Mouse (Mus musculus): Measurements from ENCODE around the gene Gm11758.
"Not testable (repeated sequence)": the region's sequence is repeated elsewhere in the genome, so short reads cannot be mapped to it uniquely, and the experiment has no call there.

DNA sequence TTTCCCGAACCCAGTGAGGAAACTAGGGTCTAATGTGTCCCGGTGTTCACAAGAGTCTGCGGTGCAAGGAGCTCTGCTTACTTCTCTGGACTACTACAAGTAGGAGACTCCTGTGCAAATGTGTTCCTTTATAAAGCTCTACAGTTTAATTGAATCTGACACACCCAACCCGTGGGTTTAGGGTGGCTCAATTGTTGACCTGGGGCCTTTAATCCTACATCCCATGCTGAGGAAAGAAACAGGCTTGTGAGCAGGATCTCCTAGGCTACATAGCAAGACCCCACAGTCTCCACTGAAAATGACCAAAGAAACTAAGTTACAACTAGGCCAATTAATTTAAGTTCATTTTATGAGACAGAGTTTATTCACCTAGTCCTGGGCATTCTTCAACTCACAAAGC, 14.9 kb upstream of the Gm11758 start, which contains the start of gene Gm11757:
- not testable (repeated sequence) for TF ChIP-seq CTCF (IDR thresholded peaks at IDR 0.05; ENCODE audit: low read depth, low read length); POLR2A (IDR thresholded peaks at IDR 0.05; ENCODE audit: extremely low read depth, insufficient read depth, low read length)

All from liver, adult 2 months (tissue).